Mouse (Mus musculus) erythroblast, embryonic 14.5 days (primary cell): ENCODE data around the gene Asb17.

Experiments
- GATA1 ChIP-seq: IDR thresholded peaks from 2 replicates; pipeline ENCODE4 v1.6.1; 2012; ENCODE audit warnings: low read length, inconsistent platforms, mixed read lengths
- TAL1 ChIP-seq: IDR thresholded peaks from 3 replicates; pipeline ENCODE4 v1.6.1; 2012; ENCODE audit warnings: low read length, inconsistent platforms, mixed read lengths

- TF ChIP-seq GATA1 = peak; percentile 79
- TF ChIP-seq TAL1 = peak; percentile 62
These were observed 8.3 kb downstream of the Asb17 start for GRCm38 (mm10) chr3:153852266-153852665.
